Mouse (Mus musculus) spleen, adult 18-20 months (tissue): Measurements from ENCODE around the gene Gpr34.

ENCODE experiments used
- DNase-seq, 2 experiments: peaks; one replicate each; pipeline ENCODE4 v3.0.0; 2022; ENCODE audit warnings: mixed read lengths in 2 of 2

The Gpr34 gene

GRCm38 (mm10) chrX:13631599-13632283 is at the start of gene Gpr34:
TSS of gene Gpr34 (plus strand) at chrX:13632089.
- DNase-seq = no peak

GRCm38 (mm10) chrX:13599373-13599772 is 32.5 kb upstream of the Gpr34 start:
- no peak for DNase-seq

- no peak for DNase-seq
Measured at GRCm38 (mm10) chrX:13599966-13600365, 31.9 kb upstream of the Gpr34 start.

GRCm38 (mm10) chrX:13606741-13607140 is 25.1 kb upstream of the Gpr34 start:
- no peak for DNase-seq

GRCm38 (mm10) chrX:13607752-13608151 is 24.1 kb upstream of the Gpr34 start:
- DNase-seq = no peak

GRCm38 (mm10) chrX:13611114-13611513 is 20.8 kb upstream of the Gpr34 start:
- no peak for DNase-seq

GRCm38 (mm10) chrX:13612115-13612514 is 19.8 kb upstream of the Gpr34 start:
- DNase-seq = no peak

GRCm38 (mm10) chrX:13616726-13617125 is 15.2 kb upstream of the Gpr34 start:
- no peak for DNase-seq

- no peak for DNase-seq
Measured at GRCm38 (mm10) chrX:13617294-13617693, 14.6 kb upstream of the Gpr34 start.

GRCm38 (mm10) chrX:13618476-13618875 is 13.4 kb upstream of the Gpr34 start:
- no peak for DNase-seq

- no peak for DNase-seq
Measured at GRCm38 (mm10) chrX:13621473-13621872, 10.4 kb upstream of the Gpr34 start.

GRCm38 (mm10) chrX:13622654-13623053 is 9.2 kb upstream of the Gpr34 start:
- DNase-seq = no peak

GRCm38 (mm10) chrX:13636398-13636797 is 4.5 kb downstream of the Gpr34 start:
- DNase-seq = no peak

- DNase-seq = no peak
Measured at GRCm38 (mm10) chrX:13638894-13639293, 7.0 kb downstream of the Gpr34 start.

GRCm38 (mm10) chrX:13651889-13652288 is 20.0 kb downstream of the Gpr34 start:
- no peak for DNase-seq

GRCm38 (mm10) chrX:13652291-13652690 is 20.4 kb downstream of the Gpr34 start:
- no peak for DNase-seq

- DNase-seq = peak in 1 of 2 experiments; percentile 16
Measured at GRCm38 (mm10) chrX:13655005-13655421, 23.1 kb downstream of the Gpr34 start.

- no peak for DNase-seq
Measured at GRCm38 (mm10) chrX:13655906-13656305, 24.0 kb downstream of the Gpr34 start.

GRCm38 (mm10) chrX:13656721-13657120 is 24.8 kb downstream of the Gpr34 start:
- DNase-seq = peak in 1 of 2 experiments; percentile 44

GRCm38 (mm10) chrX:13658616-13659140 is 26.8 kb downstream of the Gpr34 start:
- no peak for DNase-seq

GRCm38 (mm10) chrX:13659201-13659890 is 27.5 kb downstream of the Gpr34 start:
- DNase-seq = no peak

- no peak for DNase-seq
Measured at GRCm38 (mm10) chrX:13661063-13661462, 29.2 kb downstream of the Gpr34 start, which contains the start of gene Gpr82. TSS of gene Gpr82 (plus strand) at chrX:13661363.

GRCm38 (mm10) chrX:13668867-13669266 is 37.0 kb downstream of the Gpr34 start:
- DNase-seq = no peak

- DNase-seq = peak in 1 of 2 experiments; percentile 32
Measured at GRCm38 (mm10) chrX:13670342-13670741, 38.5 kb downstream of the Gpr34 start.
